Mouse (Mus musculus) heart, postnatal 0 days (tissue): ENCODE measurements around the gene Rpp25l. TPM values are rescaled to one million over a fixed set of nuclear protein-coding genes. Genes with fewer than 3 reads are reported as not detected.
"Not testable (repeated sequence)": the region's sequence is repeated elsewhere in the genome, so short reads cannot be mapped to it uniquely, and the experiment has no call there.

Source experiments
- ATAC-seq: fragments of 200-750 bp; cut with Nextera tagmentation; 2 replicates; pipeline ENCODE4 v1.8.0; 2017; ENCODE audit warnings: low read depth, moderate number of reproducible peaks, moderate library complexity; ENCODE audit not compliant: insufficient read depth
- DNase-seq: peaks from one replicate; pipeline ENCODE4 v3.0.0-alpha.2; 2016; ENCODE audit warnings: low spot score
- H3K27ac ChIP-seq: fragments of 300-500 bp; sonication (generic); 2 replicates; pipeline ENCODE4 v1.5.1; 2014; ENCODE audit warnings: low read depth, mild to moderate bottlenecking
- H3K27me3 ChIP-seq: fragments of 300-500 bp; sonication (generic); 2 replicates; pipeline ENCODE4 v1.6.1; 2014; ENCODE audit warnings: low read length, mixed read lengths; ENCODE audit not compliant: control insufficient read depth, insufficient read depth
- H3K36me3 ChIP-seq: fragments of 300-500 bp; sonication (generic); replicated peaks from 2 replicates; pipeline ENCODE4 v1.6.1; 2014; ENCODE audit warnings: low read length, mixed read lengths; ENCODE audit not compliant: control insufficient read depth, insufficient read depth
- H3K4me1 ChIP-seq: fragments of 300-500 bp; sonication (generic); 2 replicates; pipeline ENCODE4 v1.6.1; 2014; ENCODE audit warnings: antibody characterized with exemption; ENCODE audit not compliant: control insufficient read depth, insufficient read depth
- H3K4me2 ChIP-seq: fragments of 300-500 bp; sonication (generic); 2 replicates; pipeline ENCODE4 v1.6.1; 2014; ENCODE audit warnings: low read depth, mild to moderate bottlenecking, low read length, moderate library complexity
- H3K4me3 ChIP-seq: fragments of 300-500 bp; sonication (generic); 2 replicates; pipeline ENCODE4 v1.5.1; 2014; ENCODE audit warnings: low read depth, low read length
- H3K9ac ChIP-seq: fragments of 300-500 bp; sonication (generic); replicated peaks from 2 replicates; pipeline ENCODE4 v1.6.1; 2014; ENCODE audit warnings: low read depth, low read length, mixed read lengths
- H3K9me3 ChIP-seq: fragments of 300-500 bp; sonication (generic); replicated peaks from 2 replicates; pipeline ENCODE4 v1.6.1; 2016; ENCODE audit warnings: low read length; ENCODE audit not compliant: control insufficient read depth
- CTCF ChIP-seq: IDR thresholded peaks from 2 replicates; pipeline ENCODE4 v1.5.1; 2016; ENCODE audit warnings: antibody characterized with exemption, control low read depth, low read depth
- WGBS: fragments of 180-500 bp; shearing (Covaris S2); extraction: QIAGEN DNeasy Blood & Tissue Kit; methylation state at CpG from one replicate; pipeline ENCODE4 v1.1.7; 2014; 5-methylcytosine and 5-hydroxymethylcytosine counted together
- polyA plus RNA-seq: library from polyadenylated mRNA; unstranded; fragments of >200 nt; fragmentation: Nextera tagmentation; extraction: Ambion mirVana; gene quantifications from 2 replicates; pipeline ENCODE4 v1.2.1, GENCODE M21; 2015
- total RNA-seq: library from RNA; depleted of rRNA; stranded (reverse); fragments of >200 nt; gene quantifications from 2 replicates; pipeline ENCODE4 v1.2.3, GENCODE M21; 2014; ENCODE audit warnings: low replicate concordance

The Rpp25l gene
- total and polyA plus RNA-seq, 2 experiments from 2014 or later = 38.9 to 49.8 TPM

- H3K9ac ChIP-seq, H3K9me3 ChIP-seq, H3K27me3 ChIP-seq, H3K27ac ChIP-seq, H3K4me3 ChIP-seq, H3K36me3 ChIP-seq, DNase-seq, ATAC-seq, H3K4me1 ChIP-seq: not testable (repeated sequence)
- 9% methylated on average over 31 of the region's 40 CpGs for WGBS
- TF ChIP-seq CTCF = peak; percentile 69
- H3K4me2 ChIP-seq = peak within 1 kb of the TSS; percentile 46
Measured at GRCm38 (mm10) chr4:41696930-41697841, 16.1 kb downstream of the Rpp25l start, which contains the start of gene Cntfr. Cntfr (minus strand) TSS chr4:41697089.

GRCm38 (mm10) chr4:41696452-41696851 is 16.9 kb downstream of the Rpp25l start:
- not testable (repeated sequence) for H3K9ac ChIP-seq, H3K4me2 ChIP-seq, H3K4me1 ChIP-seq, H3K27me3 ChIP-seq, ATAC-seq, DNase-seq, H3K9me3 ChIP-seq, H3K4me3 ChIP-seq, H3K36me3 ChIP-seq, H3K27ac ChIP-seq
- 12% methylated on average over 11 of the region's 15 CpGs for WGBS

GRCm38 (mm10) chr4:41695800-41696199 is 17.5 kb downstream of the Rpp25l start:
- ATAC-seq, H3K4me3 ChIP-seq, H3K4me2 ChIP-seq, H3K9me3 ChIP-seq, H3K27ac ChIP-seq, H3K4me1 ChIP-seq, H3K27me3 ChIP-seq, DNase-seq, H3K36me3 ChIP-seq, H3K9ac ChIP-seq: not testable (repeated sequence)
- 8% methylated on average over 13 of the region's 38 CpGs for WGBS

GRCm38 (mm10) chr4:41693511-41693910 is 19.8 kb downstream of the Rpp25l start:
- not testable (repeated sequence) for ATAC-seq, H3K4me1 ChIP-seq, H3K9me3 ChIP-seq, DNase-seq, H3K36me3 ChIP-seq, H3K27ac ChIP-seq, H3K27me3 ChIP-seq, H3K4me3 ChIP-seq, H3K9ac ChIP-seq, H3K4me2 ChIP-seq
- 29% methylated on average over 4 of the region's 4 CpGs for WGBS

- ATAC-seq, H3K4me2 ChIP-seq, H3K27ac ChIP-seq, H3K36me3 ChIP-seq, DNase-seq, H3K27me3 ChIP-seq, H3K9ac ChIP-seq, H3K9me3 ChIP-seq, H3K4me3 ChIP-seq, H3K4me1 ChIP-seq: not testable (repeated sequence)
- no CpG with 5 or more reads among the region's 4 CpGs for WGBS
Measured at GRCm38 (mm10) chr4:41690014-41690413, 23.3 kb downstream of the Rpp25l start.

- not testable (repeated sequence) for H3K27me3 ChIP-seq, H3K27ac ChIP-seq, H3K4me1 ChIP-seq, H3K4me2 ChIP-seq, H3K4me3 ChIP-seq, DNase-seq, H3K36me3 ChIP-seq, H3K9ac ChIP-seq, H3K9me3 ChIP-seq, ATAC-seq
- 54% methylated on average over 1 of the region's 1 CpGs for WGBS
Measured at GRCm38 (mm10) chr4:41688562-41688961, 24.8 kb downstream of the Rpp25l start.

- WGBS = 75% methylated on average over 9 of the region's 10 CpGs
- H3K27me3 ChIP-seq = peaks cover 12% of the 10 kb centered on the region
- H3K4me3 ChIP-seq, DNase-seq, H3K4me2 ChIP-seq, H3K36me3 ChIP-seq, H3K4me1 ChIP-seq, H3K9me3 ChIP-seq, H3K27ac ChIP-seq, ATAC-seq, H3K9ac ChIP-seq: not testable (repeated sequence)
Measured at GRCm38 (mm10) chr4:41685882-41686492, 27.3 kb downstream of the Rpp25l start.

GRCm38 (mm10) chr4:41684931-41685453 is 28.3 kb downstream of the Rpp25l start:
- not testable (repeated sequence) for H3K9ac ChIP-seq, H3K27ac ChIP-seq, ATAC-seq, H3K4me2 ChIP-seq, DNase-seq, H3K36me3 ChIP-seq, H3K9me3 ChIP-seq, H3K4me1 ChIP-seq, H3K4me3 ChIP-seq
- WGBS = 4% methylated on average over 12 of the region's 14 CpGs
- H3K27me3 ChIP-seq = peaks cover 14% of the 10 kb centered on the region
